Mouse (Mus musculus) neutrophil, adult 65 days (primary cell): Measurements from ENCODE around the gene Gm10057. TPM values are rescaled to one million over a fixed set of nuclear protein-coding genes. Genes with fewer than 3 reads are reported as not detected.

ENCODE experiments used
- total RNA-seq: library from RNA; stranded (reverse); gene quantifications from 2 replicates; pipeline ENCODE4 v1.2.4, GENCODE M21; 2023

The Gm10057 gene
- not detected in 2 replicates for total RNA-seq

GRCm38 (mm10) chrX:154054939-154055338 is at the start of gene Gm10057:
Gm10057 (minus strand) TSS chrX:154055039.

GRCm38 (mm10) chrX:154033727-154034126 is 21.1 kb downstream of the Gm10057 start, which contains the start of gene 4921511M17Rik:
4921511M17Rik (minus strand) TSS chrX:154033827.

GRCm38 (mm10) chrX:154012540-154012939 is 42.3 kb downstream of the Gm10057 start, which contains the start of gene Samt1:
Samt1 (minus strand) TSS chrX:154012640.

Other genes with a start within 250 kb of the Gm10057 start
- not detected in 2 replicates for gene Spin2c, start 222.8 kb downstream of the Gm10057 start, total RNA-seq
- gene Samt1, start 42.4 kb downstream of the Gm10057 start, total RNA-seq = not detected in 2 replicates
- gene 4921511M17Rik, start 21.2 kb downstream of the Gm10057 start, total RNA-seq = not detected in 2 replicates
- gene Gm15140, start 65.6 kb upstream of the Gm10057 start, total RNA-seq = not detected in 2 replicates